Mouse (Mus musculus) midbrain, embryonic 11.5 days (tissue): ENCODE measurements around the gene Anapc15-ps. TPM values are rescaled to one million over a fixed set of nuclear protein-coding genes. Genes with fewer than 3 reads are reported as not detected.

Source experiments
- ATAC-seq: fragments of 200-750 bp; cut with Nextera tagmentation; 2 replicates; pipeline ENCODE4 v1.8.0; 2017; ENCODE audit warnings: moderate TSS enrichment, moderate library complexity; ENCODE audit not compliant: low FRiP score
- DNase-seq: peaks from one replicate; pipeline ENCODE4 v3.0.0; 2015; ENCODE audit warnings: low spot score; ENCODE audit errors: missing footprints
- H3K27ac ChIP-seq: fragments of 300-500 bp; sonication (generic); 2 replicates; pipeline ENCODE4 v1.5.1; 2014; ENCODE audit warnings: low read depth, low read length
- H3K27me3 ChIP-seq: fragments of 300-500 bp; sonication (generic); 2 replicates; pipeline ENCODE4 v1.6.1; 2014; ENCODE audit warnings: mild to moderate bottlenecking, low read length, moderate library complexity, mixed read lengths; ENCODE audit not compliant: control insufficient read depth, insufficient read depth
- H3K36me3 ChIP-seq: fragments of 300-500 bp; sonication (generic); 2 replicates; pipeline ENCODE4 v1.6.1; 2014; ENCODE audit warnings: mild to moderate bottlenecking, low read length, moderate library complexity, mixed read lengths; ENCODE audit not compliant: control insufficient read depth, insufficient read depth
- H3K4me1 ChIP-seq: fragments of 300-500 bp; sonication (generic); 2 replicates; pipeline ENCODE4 v1.6.1; 2014; ENCODE audit warnings: low read length; ENCODE audit not compliant: control insufficient read depth, insufficient read depth
- H3K4me2 ChIP-seq: fragments of 300-500 bp; sonication (generic); 2 replicates; pipeline ENCODE4 v1.6.1; 2014; ENCODE audit warnings: mild to moderate bottlenecking, moderate library complexity
- H3K4me3 ChIP-seq: fragments of 300-500 bp; sonication (generic); 2 replicates; pipeline ENCODE4 v1.5.1; 2014; ENCODE audit warnings: low read depth, low read length
- H3K9ac ChIP-seq: fragments of 300-500 bp; sonication (generic); 2 replicates; pipeline ENCODE4 v1.6.1; 2014; ENCODE audit warnings: low read length
- H3K9me3 ChIP-seq: fragments of 300-500 bp; sonication (generic); 2 replicates; pipeline ENCODE4 v1.6.1; 2016; ENCODE audit warnings: low read length; ENCODE audit not compliant: control insufficient read depth
- WGBS: fragments of 180-500 bp; shearing (Covaris S2); extraction: QIAGEN DNeasy Blood & Tissue Kit; methylation state at CpG from one replicate; pipeline ENCODE4 v1.1.7; 2014; 5-methylcytosine and 5-hydroxymethylcytosine counted together
- polyA plus RNA-seq: library from polyadenylated mRNA; unstranded; fragments of >200 nt; fragmentation: Nextera tagmentation; extraction: Ambion mirVana; gene quantifications from 2 replicates; pipeline ENCODE4 v1.2.1, GENCODE M21; 2014

Gene Anapc15-ps
- polyA plus RNA-seq, 1 experiment from 2014 or later: not detected

- DNase-seq: no peak
Measured at GRCm38 (mm10) chr10:95709143-95709880, 36.1 kb upstream of the Anapc15-ps start.

GRCm38 (mm10) chr10:95708001-95708400, 34.8 kb upstream of the Anapc15-ps start:
- DNase-seq (no peak), ATAC-seq (no peak)
- Histone ChIP-seq H3K4me1 (no peaks in the 10 kb centered on the region; the same call in 1 of the 2 replicates), H3K9ac (no peak overlapping the region), H3K27me3 (no peaks in the 10 kb centered on the region), H3K36me3 (no peaks in the 10 kb centered on the region), H3K4me3 (no peak overlapping the region), H3K9me3 (no peaks in the 10 kb centered on the region), H3K27ac (no peak overlapping the region), H3K4me2 (no peak overlapping the region)
- WGBS: 76% methylated on average over 5 of the region's 5 CpGs

More at GRCm38 (mm10) chr10:95709143-95709880, 36.1 kb upstream of the Anapc15-ps start:
- H3K36me3 ChIP-seq: no peaks in the 10 kb centered on the region
- no peaks in the 10 kb centered on the region; the same call in 1 of the 2 replicates for H3K4me1 ChIP-seq
- H3K9ac ChIP-seq: no peak overlapping the region
- H3K27me3 ChIP-seq: no peaks in the 10 kb centered on the region
- 85% methylated on average over 10 of the region's 10 CpGs for WGBS
- ATAC-seq: no peak
- no peak overlapping the region for H3K27ac ChIP-seq
- H3K9me3 ChIP-seq: no peaks in the 10 kb centered on the region
- no peak overlapping the region for H3K4me2 ChIP-seq
- no peak overlapping the region for H3K4me3 ChIP-seq

- Histone ChIP-seq H3K9ac (no peak overlapping the region), H3K27me3 (no peaks in the 10 kb centered on the region), H3K4me3 (no peak overlapping the region), H3K27ac (no peak overlapping the region), H3K4me1 (no peaks in the 10 kb centered on the region; the same call in 1 of the 2 replicates), H3K9me3 (no peaks in the 10 kb centered on the region), H3K36me3 (no peaks in the 10 kb centered on the region), H3K4me2 (no peak overlapping the region)
- no peak for ATAC-seq
- no peak for DNase-seq
- 92% methylated on average over 9 of the region's 9 CpGs for WGBS
Measured at GRCm38 (mm10) chr10:95706867-95707266, 33.6 kb upstream of the Anapc15-ps start.

DNA sequence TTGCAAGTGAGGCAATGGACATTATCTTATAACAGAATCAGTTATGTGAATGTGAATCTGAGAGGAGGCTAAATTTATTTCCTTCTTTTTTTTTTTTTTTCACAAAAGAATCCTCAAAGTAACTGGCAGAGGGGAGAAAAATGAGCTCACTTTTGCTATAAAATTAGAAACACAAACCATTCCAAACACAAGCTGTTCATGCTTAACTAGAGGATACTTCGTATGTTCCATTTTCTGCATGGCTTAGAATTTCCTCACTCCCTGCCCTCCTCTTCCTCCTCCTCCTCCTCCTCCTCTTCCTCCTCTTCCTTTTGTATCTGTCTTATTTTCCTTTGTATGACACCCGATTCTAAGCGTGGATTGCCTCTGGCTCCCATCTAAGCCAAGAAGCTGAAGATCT, 32.5 kb upstream of the Anapc15-ps start:
- Histone ChIP-seq H3K9ac (no peak overlapping the region), H3K4me2 (no peak overlapping the region), H3K36me3 (no peaks in the 10 kb centered on the region), H3K9me3 (no peaks in the 10 kb centered on the region), H3K4me1 (no peaks in the 10 kb centered on the region; the same call in 1 of the 2 replicates), H3K27ac (no peak overlapping the region), H3K4me3 (no peak overlapping the region), H3K27me3 (no peaks in the 10 kb centered on the region)
- no peak for ATAC-seq
- WGBS: 84% methylated on average over 3 of the region's 3 CpGs
- no peak for DNase-seq

DNA sequence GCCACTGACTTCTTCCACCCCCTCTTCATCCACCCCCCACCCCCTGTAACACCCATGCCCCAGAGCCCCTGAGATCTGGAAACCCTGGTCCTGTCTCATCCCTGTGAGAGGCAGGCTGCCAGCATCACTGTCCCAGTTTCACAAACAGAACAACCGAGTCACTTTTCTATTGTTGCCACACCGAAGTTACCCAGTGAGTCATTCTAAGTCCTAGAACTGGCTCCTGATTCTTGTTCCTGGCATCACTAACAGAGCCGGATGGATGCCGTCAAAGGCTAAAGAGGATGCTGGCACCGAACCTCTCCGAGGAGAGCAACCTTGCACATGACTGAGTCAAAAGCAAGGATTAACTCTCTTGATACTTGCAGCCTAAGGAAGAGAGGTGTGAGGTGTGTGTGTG, 31.6 kb upstream of the Anapc15-ps start:
- no peak for DNase-seq
- 96% methylated on average over 6 of the region's 6 CpGs for WGBS

DNA sequence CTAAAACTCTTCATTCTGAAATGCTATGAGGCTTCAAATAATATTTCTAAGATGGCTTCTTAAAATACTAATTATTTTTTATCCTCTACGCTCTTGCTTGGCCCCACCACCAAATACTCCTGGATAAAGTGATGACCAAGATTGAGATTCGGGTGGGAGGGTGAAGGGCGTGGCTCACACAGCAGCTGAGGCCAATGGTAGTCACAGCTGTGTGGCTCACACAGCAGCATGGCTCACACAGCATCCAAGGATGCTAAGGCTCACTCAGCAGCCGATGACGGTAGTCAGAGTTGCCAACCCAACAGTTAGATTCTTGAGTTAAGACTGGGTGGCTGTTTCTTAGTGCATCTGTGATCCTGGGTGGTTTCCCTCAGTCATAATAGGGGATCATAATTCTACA, 30.5 kb upstream of the Anapc15-ps start:
- no peaks in the 10 kb centered on the region for H3K27me3 ChIP-seq
- H3K4me3 ChIP-seq: no peak overlapping the region
- no peaks in the 10 kb centered on the region for H3K36me3 ChIP-seq
- 94% methylated on average over 5 of the region's 5 CpGs for WGBS
- no peak overlapping the region for H3K9ac ChIP-seq
- no peak overlapping the region for H3K27ac ChIP-seq
- H3K4me1 ChIP-seq: no peaks in the 10 kb centered on the region
- no peak for ATAC-seq
- no peaks in the 10 kb centered on the region for H3K9me3 ChIP-seq
- no peak for DNase-seq
- no peak overlapping the region for H3K4me2 ChIP-seq

More for the DNA sequence above, 31.6 kb upstream of the Anapc15-ps start:
- Histone ChIP-seq H3K4me2 (no peak overlapping the region), H3K9me3 (no peaks in the 10 kb centered on the region), H3K4me3 (no peak overlapping the region), H3K27ac (no peak overlapping the region), H3K36me3 (no peaks in the 10 kb centered on the region), H3K4me1 (no peaks in the 10 kb centered on the region), H3K9ac (no peak overlapping the region), H3K27me3 (no peaks in the 10 kb centered on the region)
- no peak for ATAC-seq

- no peaks in the 10 kb centered on the region for H3K9me3 ChIP-seq
- no peaks in the 10 kb centered on the region for H3K36me3 ChIP-seq
- no peak overlapping the region for H3K27ac ChIP-seq
- no peak overlapping the region for H3K4me3 ChIP-seq
- no peak overlapping the region for H3K4me2 ChIP-seq
- DNase-seq (no peak), ATAC-seq (no peak)
- no peak overlapping the region for H3K9ac ChIP-seq
- no peaks in the 10 kb centered on the region for H3K27me3 ChIP-seq
- H3K4me1 ChIP-seq: no peaks in the 10 kb centered on the region
- 62% methylated on average over 4 of the region's 4 CpGs for WGBS
Measured at GRCm38 (mm10) chr10:95700422-95700821, 27.2 kb upstream of the Anapc15-ps start.

DNA sequence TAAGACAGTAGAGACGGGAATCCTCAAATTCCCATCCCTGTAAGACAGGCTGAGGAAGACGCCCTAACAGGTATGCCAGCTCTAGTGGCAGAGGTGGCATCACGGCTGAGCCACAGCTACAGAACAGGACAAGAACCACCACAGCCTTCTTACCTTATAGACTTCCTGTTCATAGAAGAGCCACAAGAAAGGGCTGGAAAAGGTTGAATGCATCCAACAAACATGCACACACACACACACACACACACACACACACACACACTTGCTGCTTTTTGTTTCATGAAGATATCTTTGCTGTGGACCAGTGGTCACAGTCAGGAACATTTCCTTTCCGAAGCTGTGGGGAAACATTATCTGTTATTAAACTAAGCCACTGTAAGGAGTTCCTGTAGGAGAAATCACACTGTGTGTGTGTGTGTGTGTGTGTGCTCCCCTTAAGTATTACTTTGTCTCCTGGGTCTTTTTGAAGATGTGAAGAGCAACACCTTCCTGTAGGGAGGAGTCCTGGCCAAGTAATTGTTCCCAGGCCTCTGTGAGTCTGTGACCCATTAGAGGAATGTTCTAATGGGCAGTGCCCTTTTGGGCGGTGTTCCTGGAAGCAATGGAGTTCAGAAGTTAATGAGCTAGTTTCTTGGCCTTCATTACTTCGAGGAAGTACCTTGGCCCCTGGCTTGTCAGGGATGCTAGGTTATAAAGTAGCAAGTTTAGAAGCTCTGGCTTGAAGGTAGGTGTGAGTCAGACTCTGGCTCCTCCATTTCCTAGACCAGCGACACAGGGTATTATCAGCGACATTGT, 25.9 kb upstream of the Anapc15-ps start:
- H3K27ac ChIP-seq: no peak overlapping the region
- no peaks in the 10 kb centered on the region for H3K9me3 ChIP-seq
- H3K36me3 ChIP-seq: no peaks in the 10 kb centered on the region
- no peak for ATAC-seq
- no peaks in the 10 kb centered on the region for H3K27me3 ChIP-seq
- no peaks in the 10 kb centered on the region for H3K4me1 ChIP-seq
- H3K4me3 ChIP-seq: no peak overlapping the region
- WGBS: 89% methylated on average over 8 of the region's 8 CpGs
- H3K4me2 ChIP-seq: no peak overlapping the region
- DNase-seq: no peak
- H3K9ac ChIP-seq: no peak overlapping the region

DNA sequence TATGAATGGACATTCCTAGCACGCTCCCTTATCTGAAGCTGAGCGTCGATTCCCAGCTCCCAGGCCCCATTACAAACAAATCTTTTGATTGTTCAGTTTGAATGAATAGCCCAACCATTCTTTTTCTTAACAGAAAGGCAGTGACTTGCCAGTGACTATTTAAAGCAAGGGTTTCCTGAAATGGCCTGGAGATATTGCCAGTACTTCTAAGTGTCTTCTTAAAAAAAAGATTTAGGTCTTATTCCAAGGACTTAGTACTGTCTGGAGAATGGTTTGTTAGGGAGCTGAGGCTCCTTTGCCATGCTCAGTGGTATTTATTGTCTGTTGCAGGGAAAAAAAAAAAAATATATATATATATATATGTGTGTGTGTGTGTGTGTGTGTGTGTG, 23.0 kb upstream of the Anapc15-ps start:
- H3K27ac ChIP-seq: no peak overlapping the region
- H3K27me3 ChIP-seq: no peaks in the 10 kb centered on the region
- H3K9ac ChIP-seq: no peak overlapping the region
- no peaks in the 10 kb centered on the region for H3K4me1 ChIP-seq
- DNase-seq (no peak), ATAC-seq (no peak)
- WGBS: 36% methylated on average over 3 of the region's 3 CpGs
- H3K4me3 ChIP-seq: no peak overlapping the region
- no peaks in the 10 kb centered on the region for H3K36me3 ChIP-seq
- H3K9me3 ChIP-seq: no peaks in the 10 kb centered on the region
- no peak overlapping the region for H3K4me2 ChIP-seq
